Mouse (Mus musculus): ENCODE measurements around the gene Wnt2. TPM values are rescaled to one million over a fixed set of nuclear protein-coding genes. Genes with fewer than 3 reads are reported as not detected.

The Wnt2 gene
- polyA plus RNA-seq, 1 experiment from 2014 or later: 2.8 TPM

GRCm38 (mm10) chr6:17991625-17992024 lies 38.8 kb downstream of the Wnt2 start:
- H3K27me3 ChIP-seq (ENCODE audit: control insufficient read depth, insufficient read depth, low read length): no peaks in the 10 kb centered on the region
- no peak overlapping the region for H3K9ac ChIP-seq (ENCODE audit: low read length)
- H3K4me1 ChIP-seq (ENCODE audit: control insufficient read depth, insufficient read depth, low read length): no peaks in the 10 kb centered on the region
- H3K36me3 ChIP-seq (ENCODE audit: control insufficient read depth, insufficient read depth): no peaks in the 10 kb centered on the region
- 54% methylated on average over 7 of the region's 7 CpGs for WGBS
- H3K27ac ChIP-seq (ENCODE audit: low read length): no peak overlapping the region
- no peak for ATAC-seq (replicated peaks; ENCODE audit: extremely low read depth, insufficient read depth, low FRiP score)
- H3K9me3 ChIP-seq (replicated peaks; ENCODE audit: control insufficient read depth, low read length): no peaks in the 10 kb centered on the region
- no peak overlapping the region for H3K4me2 ChIP-seq (ENCODE audit: low read depth, low read length)
- no peak overlapping the region for H3K4me3 ChIP-seq (ENCODE audit: low read length)

- Histone ChIP-seq H3K4me3 (ENCODE audit: low read length) (no peak overlapping the region), H3K27ac (ENCODE audit: low read length) (no peak overlapping the region), H3K36me3 (ENCODE audit: control insufficient read depth, insufficient read depth) (no peaks in the 10 kb centered on the region), H3K4me2 (ENCODE audit: low read depth, low read length) (no peak overlapping the region), H3K27me3 (ENCODE audit: control insufficient read depth, insufficient read depth, low read length) (no peaks in the 10 kb centered on the region), H3K9ac (ENCODE audit: low read length) (no peak overlapping the region), H3K9me3 (replicated peaks; ENCODE audit: control insufficient read depth, low read length) (no peaks in the 10 kb centered on the region), H3K4me1 (ENCODE audit: control insufficient read depth, insufficient read depth, low read length) (no peaks in the 10 kb centered on the region)
- ATAC-seq (replicated peaks; ENCODE audit: extremely low read depth, insufficient read depth, low FRiP score): no peak
- WGBS: 87% methylated on average over 9 of the region's 9 CpGs
Observed at GRCm38 (mm10) chr6:17990173-17991028, 40.0 kb downstream of the Wnt2 start.

GRCm38 (mm10) chr6:17979361-17979760 lies 51.0 kb downstream of the Wnt2 start:
- Histone ChIP-seq H3K4me1 (ENCODE audit: control insufficient read depth, insufficient read depth, low read length) (no peaks in the 10 kb centered on the region), H3K4me2 (ENCODE audit: low read depth, low read length) (no peak overlapping the region), H3K4me3 (ENCODE audit: low read length) (no peak overlapping the region), H3K36me3 (ENCODE audit: control insufficient read depth, insufficient read depth) (no peaks in the 10 kb centered on the region), H3K27me3 (ENCODE audit: control insufficient read depth, insufficient read depth, low read length) (no peaks in the 10 kb centered on the region), H3K9me3 (replicated peaks; ENCODE audit: control insufficient read depth, low read length) (no peaks in the 10 kb centered on the region), H3K9ac (ENCODE audit: low read length) (no peak overlapping the region), H3K27ac (ENCODE audit: low read length) (no peak overlapping the region)
- WGBS: 70% methylated on average over 1 of the region's 1 CpGs
- ATAC-seq (replicated peaks; ENCODE audit: extremely low read depth, insufficient read depth, low FRiP score): no peak

GRCm38 (mm10) chr6:17978881-17979280 lies 51.5 kb downstream of the Wnt2 start:
- no peak overlapping the region for H3K4me2 ChIP-seq (ENCODE audit: low read depth, low read length)
- H3K9me3 ChIP-seq (replicated peaks; ENCODE audit: control insufficient read depth, low read length): no peaks in the 10 kb centered on the region
- H3K27ac ChIP-seq (ENCODE audit: low read length): no peak overlapping the region
- no peaks in the 10 kb centered on the region for H3K4me1 ChIP-seq (ENCODE audit: control insufficient read depth, insufficient read depth, low read length)
- no peak overlapping the region for H3K9ac ChIP-seq (ENCODE audit: low read length)
- no peak overlapping the region for H3K4me3 ChIP-seq (ENCODE audit: low read length)
- ATAC-seq (replicated peaks; ENCODE audit: extremely low read depth, insufficient read depth, low FRiP score): no peak
- no peaks in the 10 kb centered on the region for H3K27me3 ChIP-seq (ENCODE audit: control insufficient read depth, insufficient read depth, low read length)
- H3K36me3 ChIP-seq (ENCODE audit: control insufficient read depth, insufficient read depth): no peaks in the 10 kb centered on the region
- WGBS: 76% methylated on average over 3 of the region's 3 CpGs

- Histone ChIP-seq H3K9me3 (replicated peaks; ENCODE audit: control insufficient read depth, low read length) (no peaks in the 10 kb centered on the region), H3K4me1 (ENCODE audit: control insufficient read depth, insufficient read depth, low read length) (no peaks in the 10 kb centered on the region), H3K9ac (ENCODE audit: low read length) (no peak overlapping the region), H3K27me3 (ENCODE audit: control insufficient read depth, insufficient read depth, low read length) (no peaks in the 10 kb centered on the region), H3K4me2 (ENCODE audit: low read depth, low read length) (no peak overlapping the region), H3K27ac (ENCODE audit: low read length) (no peak overlapping the region), H3K4me3 (ENCODE audit: low read length) (no peak overlapping the region), H3K36me3 (ENCODE audit: control insufficient read depth, insufficient read depth) (no peaks in the 10 kb centered on the region)
- 75% methylated on average over 5 of the region's 5 CpGs for WGBS
- no peak for ATAC-seq (replicated peaks; ENCODE audit: extremely low read depth, insufficient read depth, low FRiP score)
Observed at GRCm38 (mm10) chr6:17978324-17978723, 52.1 kb downstream of the Wnt2 start.

- no peak overlapping the region for H3K4me2 ChIP-seq (ENCODE audit: low read depth, low read length)
Observed at GRCm38 (mm10) chr6:17977165-17977564, 53.2 kb downstream of the Wnt2 start.

GRCm38 (mm10) chr6:17974416-17974815 lies 56.0 kb downstream of the Wnt2 start:
- no peak for ATAC-seq (replicated peaks; ENCODE audit: extremely low read depth, insufficient read depth, low FRiP score)
- no peak overlapping the region for H3K4me3 ChIP-seq (ENCODE audit: low read length)
- 71% methylated on average over 3 of the region's 3 CpGs for WGBS
- no peak overlapping the region for H3K27ac ChIP-seq (ENCODE audit: low read length)
- no peak overlapping the region for H3K4me2 ChIP-seq (ENCODE audit: low read depth, low read length)
- no peaks in the 10 kb centered on the region for H3K36me3 ChIP-seq (ENCODE audit: control insufficient read depth, insufficient read depth)
- H3K27me3 ChIP-seq (ENCODE audit: control insufficient read depth, insufficient read depth, low read length): no peaks in the 10 kb centered on the region
- no peak overlapping the region for H3K9ac ChIP-seq (ENCODE audit: low read length)
- no peaks in the 10 kb centered on the region for H3K4me1 ChIP-seq (ENCODE audit: control insufficient read depth, insufficient read depth, low read length)
- H3K9me3 ChIP-seq (replicated peaks; ENCODE audit: control insufficient read depth, low read length): no peaks in the 10 kb centered on the region

More at GRCm38 (mm10) chr6:17977165-17977564, 53.2 kb downstream of the Wnt2 start:
- Histone ChIP-seq H3K4me3 (ENCODE audit: low read length) (no peak overlapping the region), H3K9ac (ENCODE audit: low read length) (no peak overlapping the region), H3K9me3 (replicated peaks; ENCODE audit: control insufficient read depth, low read length) (no peaks in the 10 kb centered on the region), H3K27me3 (ENCODE audit: control insufficient read depth, insufficient read depth, low read length) (no peaks in the 10 kb centered on the region), H3K27ac (ENCODE audit: low read length) (no peak overlapping the region), H3K4me1 (ENCODE audit: control insufficient read depth, insufficient read depth, low read length) (no peaks in the 10 kb centered on the region), H3K36me3 (ENCODE audit: control insufficient read depth, insufficient read depth) (no peaks in the 10 kb centered on the region)
- ATAC-seq (replicated peaks; ENCODE audit: extremely low read depth, insufficient read depth, low FRiP score): no peak
- WGBS: 42% methylated on average over 1 of the region's 1 CpGs

GRCm38 (mm10) chr6:17971393-17971792 lies 59.0 kb downstream of the Wnt2 start:
- H3K9me3 ChIP-seq (replicated peaks; ENCODE audit: control insufficient read depth, low read length): no peaks in the 10 kb centered on the region
- ATAC-seq (replicated peaks; ENCODE audit: extremely low read depth, insufficient read depth, low FRiP score): no peak
- H3K9ac ChIP-seq (ENCODE audit: low read length): no peak overlapping the region
- H3K27ac ChIP-seq (ENCODE audit: low read length): no peak overlapping the region
- no peak overlapping the region for H3K4me2 ChIP-seq (ENCODE audit: low read depth, low read length)
- no peaks in the 10 kb centered on the region for H3K27me3 ChIP-seq (ENCODE audit: control insufficient read depth, insufficient read depth, low read length)
- H3K36me3 ChIP-seq (ENCODE audit: control insufficient read depth, insufficient read depth): no peaks in the 10 kb centered on the region
- H3K4me1 ChIP-seq (ENCODE audit: control insufficient read depth, insufficient read depth, low read length): no peaks in the 10 kb centered on the region
- no peak overlapping the region for H3K4me3 ChIP-seq (ENCODE audit: low read length)

- no peak overlapping the region for H3K4me2 ChIP-seq (ENCODE audit: low read depth, low read length)
- no peak overlapping the region for H3K4me3 ChIP-seq (ENCODE audit: low read length)
- no peaks in the 10 kb centered on the region for H3K4me1 ChIP-seq (ENCODE audit: control insufficient read depth, insufficient read depth, low read length)
- 63% methylated on average over 1 of the region's 1 CpGs for WGBS
- no peaks in the 10 kb centered on the region for H3K9me3 ChIP-seq (replicated peaks; ENCODE audit: control insufficient read depth, low read length)
- H3K27ac ChIP-seq (ENCODE audit: low read length): no peak overlapping the region
- H3K36me3 ChIP-seq (ENCODE audit: control insufficient read depth, insufficient read depth): no peaks in the 10 kb centered on the region
- H3K9ac ChIP-seq (ENCODE audit: low read length): no peak overlapping the region
- no peak for ATAC-seq (replicated peaks; ENCODE audit: extremely low read depth, insufficient read depth, low FRiP score)
- no peaks in the 10 kb centered on the region for H3K27me3 ChIP-seq (ENCODE audit: control insufficient read depth, insufficient read depth, low read length)
Observed at GRCm38 (mm10) chr6:17969815-17970214, 60.6 kb downstream of the Wnt2 start.

All from heart, embryonic 16.5 days (tissue).